Mouse (Mus musculus) megakaryocyte, embryonic 14.5 days (primary cell): Measurements from ENCODE around the gene Trpc2.

Source experiments
- FLI1 ChIP-seq: IDR thresholded peaks from 2 replicates; pipeline ENCODE4 v1.6.1; 2012; ENCODE audit warnings: low read length, inconsistent platforms, mixed read lengths
- GATA1 ChIP-seq: IDR thresholded peaks from 3 replicates; pipeline ENCODE4 v1.6.1; 2012; ENCODE audit warnings: mixed read lengths, low read length, inconsistent platforms, borderline replicate concordance

- TF ChIP-seq GATA1 (no peak), FLI1 (no peak)
Measured at GRCm38 (mm10) chr7:102108206-102108605, 25.3 kb downstream of the Trpc2 start.
